Mouse (Mus musculus) bone marrow macrophage, adult 2 months (primary cell): ENCODE results near the gene Ubfd1.

ENCODE experiments used
- CTCF ChIP-seq: IDR thresholded peaks from 2 replicates; pipeline ENCODE4 v1.5.1; 2012; ENCODE audit warnings: low read depth, mild to moderate bottlenecking, low read length, moderate library complexity
- POLR2A ChIP-seq: IDR thresholded peaks from 2 replicates; pipeline ENCODE4 v1.6.1; 2012; ENCODE audit warnings: mild to moderate bottlenecking, low read depth, low read length, borderline replicate concordance

- TF ChIP-seq CTCF (no peak), POLR2A (no peak)
Measured at GRCm38 (mm10) chr7:122125636-122126035, 58.7 kb downstream of the Ubfd1 start.
